ENCODE assay signal across 30 mouse cellular contexts in genomic region chr3:107664641-107665040, GRCm38 (mm10). TPM values are rescaled to one million over a fixed set of nuclear protein-coding genes. Genes with fewer than 3 reads are reported as not detected.
"Had no signal": no experiment of that assay in that cellular context is flagged by ENCODE, and none has a peak within 500 bp of the region (broad histone marks: within the 10 kb centered on the region; RNA-seq: fewer than 3 reads in every experiment).

No protein-coding gene starts in this region.

- H3K9me3 ChIP-seq: heart, embryonic 12.5 days; hindbrain, embryonic 10.5 days; hindbrain, embryonic 12.5 days; intestine, embryonic 15.5 days; limb, embryonic 10.5 days; limb, embryonic 12.5 days; liver, embryonic 13.5 days; liver, embryonic 15.5 days had no signal

- H3K4me1 ChIP-seq: heart, embryonic 12.5 days; hindbrain, embryonic 10.5 days; hindbrain, embryonic 12.5 days; intestine, embryonic 15.5 days; limb, embryonic 10.5 days; limb, embryonic 12.5 days; liver, embryonic 13.5 days; liver, embryonic 15.5 days had no signal

- DNase-seq: gastrocnemius, adult 2 months; gastrocnemius, postnatal 10 days; gastrocnemius, postnatal 25 days; heart, adult 2 months; heart, postnatal 10 days; heart, postnatal 4 days; kidney, postnatal 25 days; kidney, postnatal 4 days; liver; liver, embryonic 13.5 days; liver, postnatal 0 days had no signal

- ATAC-seq: forebrain, embryonic 16.5 days; hindbrain, embryonic 16.5 days; inflammation-experienced regulatory T-cells, adult 6 months; intestine, embryonic 15.5 days; intestine, postnatal 0 days; liver, postnatal 0 days had no signal

- H3K4me2 ChIP-seq: heart, embryonic 12.5 days; hindbrain, embryonic 12.5 days; hindbrain, embryonic 14.5 days; intestine, embryonic 15.5 days; limb, embryonic 12.5 days; liver, embryonic 11.5 days; liver, embryonic 13.5 days; liver, embryonic 15.5 days had no signal

- H3K27me3 ChIP-seq: heart, embryonic 12.5 days; hindbrain, embryonic 12.5 days; intestine, embryonic 15.5 days; limb, embryonic 12.5 days; liver, embryonic 13.5 days; liver, embryonic 15.5 days had no signal

- H3K27ac ChIP-seq: gastrocnemius, adult 2 months; heart, adult 2 months; hindbrain, embryonic 10.5 days; hindbrain, embryonic 12.5 days; hindbrain, embryonic 14.5 days; intestine, embryonic 15.5 days; layer of hippocampus, adult 2 months; left cerebral cortex, adult 2 months; limb, embryonic 10.5 days; limb, embryonic 12.5 days; liver, embryonic 13.5 days; liver, embryonic 15.5 days had no signal

- H3K4me3 ChIP-seq: gastrocnemius, adult 2 months; heart, adult 2 months; heart, embryonic 12.5 days; hindbrain, embryonic 10.5 days; hindbrain, embryonic 12.5 days; intestine, embryonic 15.5 days; layer of hippocampus, adult 2 months; left cerebral cortex, adult 2 months; limb, embryonic 10.5 days; limb, embryonic 12.5 days; liver, embryonic 13.5 days; liver, embryonic 15.5 days had no signal

- H3K9ac ChIP-seq: heart, embryonic 12.5 days; hindbrain, embryonic 12.5 days; hindbrain, embryonic 14.5 days; intestine, embryonic 15.5 days; limb, embryonic 12.5 days; liver, embryonic 13.5 days; liver, embryonic 15.5 days; liver, postnatal 0 days had no signal

RNA-seq across cellular contexts. Expression of gene Gm10961, which starts 33.5 kb away (rescaled TPM):
- polyA plus RNA-seq: forebrain, embryonic 16.5 days; frontal cortex, adult 2 months; heart, adult 2 months; heart, embryonic 12.5 days; heart, embryonic 14.5 days; heart, embryonic 16.5 days; hindbrain, embryonic 10.5 days; hindbrain, embryonic 12.5 days; hindbrain, embryonic 14.5 days; hindbrain, embryonic 16.5 days; inflammation-experienced regulatory T-cells, adult 6 months; intestine, embryonic 15.5 days; intestine, postnatal 0 days; limb, embryonic 10.5 days; limb, embryonic 12.5 days; limb, embryonic 14.5 days; liver, embryonic 11.5 days; liver, embryonic 13.5 days; liver, embryonic 15.5 days; liver, postnatal 0 days had no signal
